Mouse (Mus musculus): ENCODE measurements around the gene Olfr1217. TPM values are rescaled to one million over a fixed set of nuclear protein-coding genes. Genes with fewer than 3 reads are reported as not detected.

Olfr1217 gene
- not detected for total RNA-seq (2023)

DNA sequence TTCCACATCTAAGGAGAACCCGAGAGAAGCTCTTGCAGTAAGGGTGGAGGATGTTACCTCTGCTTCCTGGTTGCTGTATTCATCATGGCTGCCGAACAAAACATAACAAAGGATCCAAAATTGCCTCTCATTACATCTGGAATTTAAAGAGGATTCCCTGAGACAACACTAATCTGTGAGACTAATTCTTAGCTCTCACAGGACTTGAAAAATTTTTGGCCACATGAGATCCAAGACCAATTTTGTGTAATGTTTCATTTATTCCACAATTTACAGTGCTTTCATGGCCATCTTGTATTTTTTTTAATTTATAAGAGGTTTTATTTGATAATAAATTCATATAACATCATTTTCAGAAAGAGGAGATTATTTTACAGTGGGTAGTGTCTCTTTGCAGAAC lies at the start of gene Olfr1217:
Gene Olfr1217 (minus strand): TSS at position 101 of the 400 bp plus-strand sequence.

DNA sequence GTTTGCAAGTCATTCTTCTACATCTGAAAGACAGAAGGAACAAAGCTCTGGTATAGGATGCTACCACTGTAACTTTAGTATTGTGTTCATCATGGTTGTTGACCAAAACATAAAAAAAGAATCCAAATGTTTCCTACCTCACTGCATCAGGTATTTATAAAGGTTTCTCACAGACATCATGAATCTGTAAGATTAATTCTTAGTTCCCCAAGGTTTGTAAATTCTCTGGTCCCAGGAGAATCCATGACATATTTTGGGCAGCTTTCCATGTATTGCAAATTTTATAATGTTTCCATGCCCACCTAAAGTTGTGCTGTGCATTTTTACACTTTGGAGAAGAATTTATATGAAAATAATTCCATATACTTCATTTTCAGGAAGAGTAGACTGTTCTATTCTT lies 29.2 kb upstream of the Olfr1217 start, which contains the start of gene Olfr1218:
Gene Olfr1218 (minus strand): TSS at position 101 of the 400 bp plus-strand sequence.

DNA sequence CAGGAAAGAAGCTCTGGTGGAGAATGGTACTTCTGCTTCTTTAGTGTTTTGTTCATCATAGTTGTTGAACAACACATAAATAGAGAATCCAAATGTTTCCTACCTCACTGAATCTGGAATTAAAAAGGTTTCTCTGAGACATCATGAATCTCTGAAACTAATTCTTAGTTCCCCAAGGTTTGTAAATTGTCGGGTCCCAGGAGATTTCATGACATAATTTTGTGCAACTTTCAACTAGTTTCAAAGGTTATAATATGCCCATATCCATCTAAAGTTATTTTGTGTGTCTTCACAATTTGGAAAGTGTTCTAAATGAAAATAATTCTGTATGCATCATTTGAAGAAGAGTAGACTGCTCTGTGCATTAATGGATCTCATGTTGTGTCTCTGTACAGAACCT lies 13.6 kb downstream of the Olfr1217 start, which contains the start of gene Olfr1216:
Gene Olfr1216 (minus strand): TSS at position 101 of the 400 bp plus-strand sequence.

DNA sequence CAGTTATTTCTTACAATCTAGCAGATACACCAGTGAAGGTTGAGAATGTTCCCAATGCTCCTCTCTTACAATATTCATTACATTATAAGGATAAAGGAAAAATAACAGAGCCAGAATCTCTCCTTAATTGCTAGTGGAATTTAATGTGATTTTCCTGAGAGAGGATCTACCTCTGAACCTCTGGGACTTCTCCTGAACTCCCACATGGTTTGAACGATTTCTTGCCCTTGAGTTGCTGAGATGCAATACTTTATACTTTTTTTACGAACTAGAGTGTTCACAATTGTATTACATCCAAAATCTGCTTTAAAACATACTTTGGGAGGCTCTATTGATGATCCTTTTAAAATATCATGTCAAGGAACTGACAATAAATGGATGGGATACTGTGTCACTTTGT lies 25.0 kb downstream of the Olfr1217 start, which contains the start of gene Olfr1215:
Gene Olfr1215 (minus strand): TSS at position 101 of the 400 bp plus-strand sequence.

GRCm38 (mm10) chr2:88992553-88992952 lies 39.3 kb downstream of the Olfr1217 start, which contains the start of gene Olfr1214:
Gene Olfr1214, minus strand, starts transcription at chr2:88992653.

GRCm38 (mm10) chr2:88980181-88980580 lies 51.7 kb downstream of the Olfr1217 start, which contains the start of gene Gm13762:
Gene Gm13762, minus strand, starts transcription at chr2:88980281.

Other genes starting within 250 kb of the Olfr1217 start
- not detected for gene Olfr1201, start 239.0 kb downstream of the Olfr1217 start, total RNA-seq (2023)
- not detected for gene Olfr1202, start 217.6 kb downstream of the Olfr1217 start, total RNA-seq (2023)
- gene Olfr1205, start 202.3 kb downstream of the Olfr1217 start, total RNA-seq (2023) = not detected
- gene Olfr1204, start 182.8 kb downstream of the Olfr1217 start, total RNA-seq (2023) = not detected
- gene Olfr1206, start 168.8 kb downstream of the Olfr1217 start, total RNA-seq (2023) = not detected
- gene Olfr1208, start 129.8 kb downstream of the Olfr1217 start, total RNA-seq (2023) = not detected
- not detected for gene Olfr1209, start 116.9 kb downstream of the Olfr1217 start, total RNA-seq (2023)
- not detected for gene Olfr1211, start 94.0 kb downstream of the Olfr1217 start, total RNA-seq (2023)
- gene Olfr1212, start 78.1 kb downstream of the Olfr1217 start, total RNA-seq (2023) = not detected
- gene Gm13762, start 51.8 kb downstream of the Olfr1217 start, total RNA-seq (2023) = not detected
- not detected for gene Olfr1214, start 39.4 kb downstream of the Olfr1217 start, total RNA-seq (2023)
- not detected for gene Olfr1215, start 25.1 kb downstream of the Olfr1217 start, total RNA-seq (2023)
- not detected for gene Olfr1216, start 13.7 kb downstream of the Olfr1217 start, total RNA-seq (2023)
- gene Olfr1218, start 29.1 kb upstream of the Olfr1217 start, total RNA-seq (2023) = not detected
- not detected for gene Olfr1219, start 51.4 kb upstream of the Olfr1217 start, total RNA-seq (2023)
- gene Olfr1220, start 74.8 kb upstream of the Olfr1217 start, total RNA-seq (2023) = not detected
- not detected for gene Olfr1221, start 85.2 kb upstream of the Olfr1217 start, total RNA-seq (2023)
- not detected for gene Olfr1222, start 101.0 kb upstream of the Olfr1217 start, total RNA-seq (2023)
- gene Olfr1223, start 119.5 kb upstream of the Olfr1217 start, total RNA-seq (2023) = not detected
- gene Olfr1224-ps1, start 132.0 kb upstream of the Olfr1217 start, total RNA-seq (2023) = not detected
- not detected for gene Olfr1225, start 142.6 kb upstream of the Olfr1217 start, total RNA-seq (2023)
- gene Olfr1226, start 168.0 kb upstream of the Olfr1217 start, total RNA-seq (2023) = not detected
- not detected for gene Olfr1228, start 222.0 kb upstream of the Olfr1217 start, total RNA-seq (2023)

Data from T-cell, adult 66 days (primary cell).